Mouse (Mus musculus): ENCODE measurements around the gene Hist2h2be.
A peak's percentile ranks its signal among the peaks of the same experiment; 100 is the strongest.
"Not testable (repeated sequence)": the region's sequence is repeated elsewhere in the genome, so short reads cannot be mapped to it uniquely, and the experiment has no call there.

Gene Hist2h2be

DNA sequence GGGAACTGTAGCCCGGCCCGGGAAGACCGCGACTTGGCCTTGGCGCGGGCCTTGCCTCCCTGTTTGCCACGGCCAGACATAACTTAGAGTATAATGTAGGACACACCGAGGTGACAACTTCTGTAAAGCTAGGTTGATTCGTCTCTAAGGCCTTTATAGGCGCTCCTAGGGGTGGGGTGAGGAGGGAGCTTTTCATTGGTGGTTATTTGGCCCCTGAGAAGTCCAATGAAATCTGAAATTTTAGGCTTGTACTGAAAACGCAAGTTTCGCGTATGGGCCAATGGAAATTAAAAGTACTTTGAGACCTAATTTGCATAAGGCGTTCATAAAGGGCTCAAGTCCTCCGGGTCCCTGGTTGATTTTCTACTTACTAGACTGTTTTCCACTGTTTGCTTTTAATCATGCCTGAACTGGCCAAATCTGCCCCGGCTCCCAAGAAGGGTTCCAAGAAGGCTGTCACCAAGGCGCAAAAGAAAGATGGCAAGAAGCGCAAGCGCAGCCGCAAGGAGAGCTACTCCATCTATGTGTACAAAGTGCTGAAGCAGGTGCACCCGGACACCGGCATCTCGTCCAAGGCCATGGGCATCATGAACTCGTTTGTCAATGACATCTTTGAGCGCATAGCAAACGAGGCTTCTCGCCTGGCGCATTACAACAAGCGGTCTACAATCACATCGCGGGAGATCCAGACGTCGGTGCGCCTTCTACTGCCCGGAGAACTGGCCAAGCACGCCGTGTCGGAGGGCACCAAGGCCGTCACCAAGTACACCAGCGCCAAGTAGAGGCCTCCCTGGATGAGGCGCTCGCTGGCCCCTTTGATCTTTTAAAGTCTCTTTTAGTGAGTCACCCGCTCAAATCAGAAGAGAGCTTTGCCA, at the start of gene Hist2h2be, which contains the start of gene Hist2h2ac:
TSS of gene Hist2h2be (plus strand) at position 355 of the 875 bp plus-strand sequence.
TSS of gene Hist2h2ac (minus strand) at position 116 of the 875 bp plus-strand sequence.
- peak; percentile 85 for DNase-seq (ENCODE audit: low read depth)

DNA sequence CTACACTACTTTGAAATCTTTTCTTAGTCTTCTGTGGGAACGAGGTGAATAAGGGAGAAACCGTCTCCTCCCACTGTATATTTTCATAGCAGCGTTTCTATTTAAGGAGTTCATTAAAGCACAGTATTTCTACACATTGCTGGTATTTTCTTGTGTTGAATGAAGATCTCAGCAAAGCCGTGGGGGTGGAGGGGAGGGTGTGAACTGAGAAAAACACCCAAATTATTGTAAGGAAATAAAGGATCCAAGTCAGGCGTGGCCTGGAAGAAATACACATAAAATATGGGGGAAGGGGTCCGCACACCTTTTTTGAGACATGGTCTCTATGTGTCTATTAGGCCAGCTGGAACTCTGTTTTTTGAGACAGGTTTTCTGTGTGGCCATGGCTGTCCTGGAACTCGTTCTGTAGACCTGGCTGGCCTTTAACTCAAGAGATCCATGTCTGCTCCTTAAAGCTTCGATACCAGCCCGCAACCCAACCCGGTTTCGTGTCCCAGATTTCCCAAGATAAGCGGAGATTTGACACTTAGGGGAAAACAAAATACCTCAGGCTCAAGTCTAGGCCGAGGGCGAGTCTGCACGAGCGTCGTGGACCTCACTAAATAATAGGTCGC, 49.2 kb upstream of the Hist2h2be start:
- no peak for DNase-seq (ENCODE audit: low read depth)

DNA sequence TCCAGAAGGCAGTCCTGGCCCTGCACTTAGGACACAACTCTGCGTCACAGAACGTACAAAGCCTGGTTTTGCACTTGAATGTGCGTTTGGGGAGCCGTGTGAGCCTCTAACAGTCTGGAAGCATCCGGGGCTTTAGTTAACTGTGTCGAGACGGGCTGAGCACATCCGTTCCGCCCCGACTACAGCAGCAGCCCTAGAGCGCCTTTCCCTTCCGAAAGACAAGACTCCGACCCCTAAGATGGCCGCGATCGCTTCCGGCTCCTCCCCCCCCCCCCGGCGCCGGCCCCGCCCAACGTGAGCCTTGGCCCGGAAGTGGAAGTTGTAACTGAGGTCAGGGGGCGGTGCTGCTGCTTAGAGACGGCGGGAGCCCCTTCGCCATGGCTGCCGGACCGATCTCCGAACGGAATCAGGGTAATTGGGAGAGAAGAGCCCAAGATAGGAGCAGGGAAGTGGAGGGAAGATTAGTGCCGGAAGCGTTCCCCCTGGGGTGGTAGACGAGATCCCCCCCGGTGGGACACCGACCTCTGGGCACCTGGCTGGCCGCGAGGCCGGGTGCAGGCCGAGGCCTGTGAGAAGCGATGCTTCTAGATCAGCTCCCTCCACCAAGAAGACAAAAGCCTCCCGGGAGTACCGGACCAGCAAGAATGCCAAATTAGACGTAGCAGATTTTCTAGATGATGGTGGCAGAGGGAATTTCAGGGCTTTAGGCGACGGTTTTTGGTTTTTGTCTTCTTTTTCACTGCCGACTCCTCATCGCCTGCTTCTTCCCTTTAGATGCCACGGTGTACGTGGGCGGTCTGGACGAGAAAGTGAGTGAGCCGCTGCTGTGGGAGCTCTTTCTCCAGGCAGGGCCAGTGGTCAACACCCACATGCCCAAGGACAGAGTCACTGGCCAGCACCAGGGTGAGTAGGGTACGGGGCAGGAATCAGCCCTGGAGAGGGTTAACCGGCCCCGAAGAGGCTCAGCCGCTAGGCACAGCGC, 48.4 kb upstream of the Hist2h2be start, which contains the start of gene Sf3b4:
TSS of gene Sf3b4 (plus strand) at position 136 of the 982 bp plus-strand sequence.
- peak; percentile 68 for DNase-seq (ENCODE audit: low read depth)

DNA sequence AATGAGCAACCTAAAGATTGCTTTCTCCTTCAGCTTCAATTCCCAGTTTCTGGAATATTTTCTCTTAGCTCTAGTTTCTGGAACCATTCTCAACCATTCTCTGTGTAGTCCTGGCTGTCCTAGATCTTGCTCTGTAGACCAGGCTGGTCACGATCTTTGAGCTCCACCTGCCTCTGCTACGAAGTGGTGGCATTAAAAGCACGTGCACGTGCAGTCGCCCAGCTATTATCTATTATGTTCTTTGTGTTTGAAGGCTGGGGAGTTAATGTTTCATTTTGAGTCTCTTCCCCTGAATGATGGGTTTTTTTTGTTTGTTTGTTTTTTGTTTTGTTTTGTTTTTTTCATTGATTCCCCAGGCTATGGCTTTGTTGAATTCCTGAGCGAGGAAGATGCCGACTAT, 47.7 kb upstream of the Hist2h2be start:
- no peak for DNase-seq (ENCODE audit: low read depth)

DNA sequence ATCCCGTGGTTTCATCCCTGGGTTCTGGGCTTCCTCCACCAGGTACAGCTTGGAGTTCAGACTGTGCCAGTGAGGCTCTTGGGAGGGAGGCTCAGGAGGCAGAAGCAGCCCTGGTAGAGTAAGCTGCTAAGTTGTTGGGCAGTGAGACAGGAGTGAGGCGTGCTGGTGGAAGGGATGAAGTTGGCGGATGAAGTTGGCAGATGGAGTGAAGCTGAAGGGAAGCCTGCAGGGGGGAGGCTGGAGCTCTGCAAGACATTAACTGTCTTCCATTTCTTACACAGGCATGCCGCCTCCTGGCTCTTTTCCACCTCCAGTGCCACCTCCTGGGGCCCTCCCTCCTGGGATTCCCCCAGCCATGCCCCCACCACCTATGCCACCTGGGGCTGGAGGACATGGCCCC, 46.9 kb upstream of the Hist2h2be start:
- DNase-seq (ENCODE audit: low read depth) = not testable (repeated sequence)

DNA sequence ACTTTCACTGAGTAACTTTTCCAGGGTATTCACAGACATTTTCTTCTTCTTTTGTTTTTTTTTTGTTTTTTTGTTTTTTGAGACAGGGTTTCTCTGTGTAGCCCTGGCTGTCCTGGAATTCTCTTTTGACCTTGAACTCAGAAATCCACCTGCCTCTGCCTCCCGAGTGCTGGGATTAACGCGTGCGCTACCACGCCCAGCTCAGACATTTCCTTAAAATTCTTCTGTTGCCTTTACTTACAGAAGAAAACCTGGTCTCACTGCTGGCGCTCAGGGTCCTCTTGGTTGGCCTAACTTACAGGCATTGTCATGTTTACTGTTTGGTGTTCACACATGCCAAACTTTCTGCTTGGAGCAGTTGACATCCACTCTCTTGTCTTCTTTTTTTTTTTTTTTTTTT, 45.7 kb upstream of the Hist2h2be start:
- DNase-seq (ENCODE audit: low read depth) = no peak

DNA sequence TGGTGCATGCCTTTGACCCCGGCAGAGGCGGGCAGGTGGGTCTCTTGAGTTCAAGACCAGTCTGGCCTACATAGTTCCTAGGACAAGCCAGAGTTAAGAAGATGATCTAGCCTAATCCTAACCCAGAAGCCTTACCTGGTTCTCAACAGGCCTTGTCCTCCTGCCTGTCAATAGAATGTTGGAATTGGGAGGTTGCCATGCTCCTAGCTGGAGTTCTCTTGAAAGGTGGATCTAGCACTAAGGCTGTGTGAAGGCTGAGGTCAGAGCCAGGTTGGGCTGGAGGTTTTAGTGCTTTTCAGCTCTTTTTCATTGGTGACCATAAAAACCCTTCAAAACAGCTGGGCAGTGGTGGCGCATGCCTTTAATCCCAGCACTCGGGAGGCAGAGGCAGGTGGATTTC, 42.5 kb upstream of the Hist2h2be start:
- DNase-seq (ENCODE audit: low read depth) = no peak

DNA sequence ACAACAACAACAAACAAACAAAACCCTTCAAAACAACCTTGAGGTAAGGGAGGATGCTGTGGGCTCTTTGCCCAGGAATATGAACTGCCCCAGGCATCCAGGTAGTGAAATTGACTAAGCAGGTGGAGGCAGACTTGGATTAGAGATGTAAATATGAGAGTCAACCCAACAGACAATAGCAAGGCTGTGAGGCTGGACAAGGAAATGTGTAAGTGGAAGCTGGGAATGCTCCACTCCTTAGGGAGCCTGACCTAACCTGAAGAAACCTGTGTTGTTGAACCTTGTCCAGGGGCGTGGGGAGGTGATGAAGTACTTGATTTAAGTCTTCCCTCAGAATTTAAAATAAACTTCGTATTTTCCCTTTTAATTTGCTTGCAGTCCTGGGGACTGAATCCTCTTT, 42.0 kb upstream of the Hist2h2be start:
- DNase-seq (ENCODE audit: low read depth) = no peak

DNA sequence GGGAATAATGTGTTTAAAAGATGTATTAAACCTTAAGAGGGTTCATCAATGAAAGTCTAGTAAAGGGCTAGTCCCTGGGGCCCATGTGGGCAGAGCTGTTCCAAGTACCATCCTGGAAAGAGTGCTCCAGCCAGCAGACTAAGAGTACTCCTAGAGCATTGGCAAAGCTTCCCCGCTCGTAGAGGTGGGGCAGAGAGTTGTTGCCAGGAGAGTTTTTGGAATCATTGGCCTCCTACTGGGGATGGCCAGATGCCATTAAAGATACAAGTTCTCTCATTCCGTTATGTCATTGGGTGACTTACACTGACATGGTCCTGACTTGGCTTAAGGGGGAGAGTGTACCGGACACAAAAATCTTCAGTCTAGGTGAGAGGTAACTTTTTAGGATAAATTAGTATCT, 41.4 kb upstream of the Hist2h2be start:
- no peak for DNase-seq (ENCODE audit: low read depth)

DNA sequence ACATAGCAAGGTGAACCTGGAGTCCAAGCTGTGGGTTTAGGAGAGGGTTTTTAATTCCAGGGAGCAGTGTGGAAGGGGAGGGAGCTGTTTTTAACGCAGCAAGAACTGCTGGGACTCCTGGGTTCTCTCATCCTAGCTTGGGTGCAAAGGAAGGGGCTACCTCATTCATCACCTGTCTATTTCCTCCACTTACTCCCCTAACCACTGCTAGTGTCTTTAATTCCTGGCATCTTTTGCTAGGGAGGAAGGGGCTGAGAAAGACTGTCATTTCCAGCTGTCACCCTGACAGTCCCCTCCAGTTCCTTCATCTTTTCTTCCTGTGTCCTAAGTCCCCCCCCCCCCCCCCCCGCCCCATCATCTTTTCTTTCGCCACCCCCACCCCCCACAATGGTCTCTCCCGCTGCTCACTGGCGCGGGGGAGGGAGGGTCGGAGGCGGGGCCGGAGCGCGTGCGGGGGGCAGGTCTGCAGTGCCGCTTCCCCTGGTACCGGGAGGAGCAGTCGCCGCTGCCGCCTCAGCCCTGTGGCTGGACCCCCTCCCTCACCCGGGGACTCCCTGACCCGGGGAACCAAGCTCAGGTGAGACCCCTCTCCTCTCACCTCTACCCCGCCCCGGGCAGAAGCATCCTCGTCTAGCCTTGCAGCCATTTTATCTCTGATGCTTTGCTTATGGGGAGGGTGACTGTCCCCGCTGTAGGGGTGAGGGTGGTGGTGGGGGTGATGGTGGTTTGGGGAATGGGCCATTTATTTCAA, 40.0 kb upstream of the Hist2h2be start, which contains the start of gene Sv2a:
TSS of gene Sv2a (plus strand) at position 425 of the 751 bp plus-strand sequence.
- no peak for DNase-seq (ENCODE audit: low read depth)

DNA sequence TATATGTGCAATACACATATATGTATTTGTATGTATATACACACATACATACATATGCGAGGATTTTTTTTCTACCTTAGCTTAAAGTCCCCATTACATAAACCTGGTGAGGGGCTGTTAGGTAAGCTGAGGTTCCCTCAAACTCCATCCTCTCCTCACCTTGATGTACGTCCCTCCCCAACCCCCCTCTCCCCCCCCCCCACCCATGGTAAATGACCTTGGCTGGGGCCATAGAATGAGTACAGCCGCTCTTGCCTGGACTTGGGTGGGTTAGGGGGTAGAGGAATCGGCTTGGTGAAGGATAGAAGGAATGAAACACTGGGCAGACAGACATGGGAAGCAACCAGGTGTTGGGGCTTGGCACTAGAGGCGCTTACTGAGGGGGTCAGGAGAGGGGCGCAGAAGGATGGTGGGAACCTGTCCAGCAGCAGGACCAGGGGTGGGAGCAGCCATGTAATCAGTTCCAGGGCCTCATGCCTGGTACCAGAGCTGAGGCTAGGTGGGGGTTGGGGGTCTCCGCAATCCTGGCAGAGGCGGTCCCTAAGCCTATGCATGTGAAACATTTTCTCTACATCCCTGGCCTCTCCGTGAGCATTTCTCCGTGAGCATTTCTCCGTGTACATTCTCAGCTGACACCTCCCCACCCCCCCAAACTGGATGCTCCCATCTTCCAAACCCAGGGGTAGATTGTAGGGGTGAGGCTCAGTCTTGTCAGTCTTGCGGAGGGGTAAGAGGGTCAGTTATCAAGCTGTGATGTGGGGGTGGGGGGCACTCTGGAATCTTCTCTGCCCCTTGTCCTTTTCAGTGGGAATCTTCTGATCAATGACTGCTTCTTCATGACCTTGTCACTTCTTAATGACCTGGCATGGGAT, 39.2 kb upstream of the Hist2h2be start:
- DNase-seq (ENCODE audit: low read depth) = no peak

DNA sequence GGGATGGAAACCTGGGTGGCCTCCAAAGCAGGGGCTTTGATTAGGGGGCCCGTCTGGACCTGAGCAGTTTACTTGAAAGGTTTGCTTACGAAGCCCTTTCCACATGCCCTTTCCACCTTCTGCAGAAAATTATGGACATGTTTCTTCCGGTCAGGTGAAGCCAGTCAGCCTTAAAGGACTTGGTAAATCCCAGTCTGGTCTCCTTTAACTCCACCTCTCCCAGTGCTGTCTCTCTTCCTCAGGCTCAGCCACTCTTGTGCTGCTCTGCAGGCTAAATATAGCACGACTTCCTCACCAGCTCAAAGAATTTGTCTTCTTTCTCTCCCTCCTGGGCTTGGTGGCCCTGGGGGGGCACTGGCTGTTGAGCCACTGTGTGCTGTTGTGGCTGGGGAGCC, 38.5 kb upstream of the Hist2h2be start:
- no peak for DNase-seq (ENCODE audit: low read depth)

DNA sequence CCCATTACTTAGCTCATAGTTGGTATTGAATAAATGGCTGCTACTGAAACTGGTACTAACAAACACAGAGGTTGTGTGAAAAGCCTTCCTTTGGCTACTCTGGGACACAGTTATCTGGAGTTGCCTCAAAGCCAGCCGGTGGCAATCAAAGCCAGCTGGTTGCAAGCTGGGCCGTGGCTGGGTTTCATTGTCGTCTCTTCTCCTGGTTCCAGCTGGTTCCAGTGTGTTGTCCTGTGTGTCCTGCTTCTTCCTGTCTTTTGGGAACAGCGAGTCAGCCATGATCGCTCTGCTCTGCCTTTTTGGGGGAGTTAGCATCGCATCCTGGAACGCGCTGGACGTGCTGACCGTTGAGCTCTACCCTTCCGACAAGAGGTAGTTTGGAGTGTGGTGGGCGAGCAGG, 27.9 kb upstream of the Hist2h2be start:
- no peak for DNase-seq (ENCODE audit: low read depth)

DNA sequence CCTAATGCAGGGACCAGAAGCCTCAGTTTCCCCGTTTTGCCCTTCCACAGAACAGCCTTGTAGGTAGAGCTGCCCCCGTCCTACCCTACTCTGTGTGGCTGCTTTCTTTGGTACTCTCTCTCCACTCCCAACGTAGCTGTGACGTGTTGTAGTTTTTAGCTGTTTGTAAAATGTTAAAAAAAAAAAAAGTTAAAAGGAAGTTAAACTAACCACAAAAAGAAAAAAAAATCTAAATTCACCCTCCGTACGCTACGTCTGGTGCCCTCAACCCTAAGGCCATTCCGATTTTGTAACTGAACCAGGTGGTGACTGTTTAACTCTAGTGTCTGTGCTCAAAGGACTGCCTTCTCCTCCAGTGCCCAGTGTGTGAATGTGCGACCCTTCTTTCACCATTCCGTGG, 26.0 kb upstream of the Hist2h2be start:
- no peak for DNase-seq (ENCODE audit: low read depth)

DNA sequence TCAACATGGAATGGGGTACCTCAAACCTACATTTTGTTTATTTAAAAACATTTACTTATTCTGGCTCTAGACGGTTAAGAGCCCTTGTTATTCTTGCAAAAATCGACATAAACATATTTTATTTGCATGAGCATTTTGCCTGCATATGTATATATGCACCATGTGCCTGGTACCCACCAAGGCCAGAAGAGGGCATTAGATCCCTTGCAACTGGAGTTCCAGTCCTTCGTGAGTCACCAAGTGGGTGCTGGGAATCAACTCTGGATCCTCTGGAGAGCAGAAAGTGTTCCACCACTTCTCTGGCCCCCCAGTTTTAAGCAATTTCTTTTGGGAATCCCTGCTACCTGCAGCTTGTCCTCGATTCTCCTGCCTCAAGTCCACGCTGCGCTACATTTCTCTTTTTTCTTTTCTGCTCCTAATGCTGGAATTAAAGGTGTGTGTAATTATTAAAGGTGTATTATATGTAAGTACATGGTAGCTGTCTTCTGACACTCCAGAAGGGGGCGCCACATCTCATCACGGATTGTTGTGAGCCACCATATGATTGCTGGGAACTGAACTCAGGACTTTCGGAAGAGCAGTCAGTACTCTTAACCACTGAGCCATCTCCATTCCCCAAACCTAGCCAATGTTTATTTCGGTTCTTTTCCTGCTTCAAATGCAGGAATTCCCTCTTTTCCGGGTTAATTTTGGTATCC, 25.2 kb upstream of the Hist2h2be start:
- no peak for DNase-seq (ENCODE audit: low read depth)

DNA sequence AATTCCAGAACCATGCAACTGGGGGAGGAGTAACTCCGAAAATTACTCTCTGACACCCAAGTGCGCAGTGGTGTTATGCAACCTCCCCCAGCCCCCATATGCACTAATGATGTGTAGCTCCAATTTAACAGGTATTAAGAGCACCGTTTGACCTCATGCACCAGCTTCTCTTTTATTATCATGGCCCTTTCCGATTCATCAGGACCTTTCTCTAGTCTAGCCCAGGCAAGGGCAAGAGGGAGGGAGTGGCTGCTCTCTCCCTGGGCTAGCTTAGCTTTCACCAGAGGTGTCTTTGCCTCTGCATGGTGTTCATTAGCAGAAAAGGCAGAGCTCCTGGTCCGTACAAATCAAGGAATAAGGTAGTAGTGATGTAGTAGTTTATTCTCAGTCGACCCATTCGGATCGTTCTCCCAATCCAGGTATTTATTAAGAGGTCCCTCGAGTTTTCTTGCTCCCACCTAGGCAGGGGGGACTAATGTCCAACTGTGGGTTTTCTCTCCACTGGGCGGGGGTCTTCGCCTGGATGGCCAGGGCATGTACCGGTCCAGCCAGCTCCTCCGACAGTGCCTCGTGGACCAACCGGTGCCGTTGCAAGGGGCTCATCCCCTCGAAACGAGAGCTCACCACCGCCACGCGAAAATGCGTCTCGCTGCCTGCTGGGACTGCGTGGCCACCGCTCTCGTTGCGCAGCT, 24.3 kb upstream of the Hist2h2be start:
- DNase-seq (ENCODE audit: low read depth) = no peak

DNA sequence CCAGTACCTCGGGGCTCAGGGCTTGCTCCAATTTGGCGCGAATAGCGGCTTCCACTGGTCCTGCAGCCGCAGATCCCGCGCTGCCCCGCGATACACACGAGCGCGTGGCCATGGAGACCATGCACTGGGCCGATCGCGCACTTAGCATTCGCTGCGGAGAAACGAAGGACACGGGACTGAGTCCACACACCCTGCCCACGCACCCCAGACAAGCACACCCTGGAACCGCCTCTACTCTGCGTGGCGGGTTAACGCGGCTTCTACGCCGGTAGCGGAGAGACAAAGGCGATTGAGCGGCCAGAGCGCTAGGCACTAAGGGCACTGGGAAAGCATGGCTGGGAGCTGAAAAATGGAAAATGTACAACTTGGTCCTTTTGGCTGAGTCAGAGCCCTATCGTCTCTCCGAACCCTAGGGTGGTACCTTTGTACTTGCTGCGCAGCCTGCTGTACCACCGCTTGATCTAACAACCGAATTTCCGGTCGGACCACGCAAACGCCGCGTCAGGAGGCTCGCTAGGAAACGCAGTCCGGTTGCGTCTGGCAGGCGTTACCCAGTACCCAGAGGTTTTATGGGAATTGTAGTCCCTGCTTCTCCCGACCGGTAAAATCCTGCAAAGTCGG, 23.7 kb upstream of the Hist2h2be start:
- DNase-seq (ENCODE audit: low read depth) = peak; percentile 75

DNA sequence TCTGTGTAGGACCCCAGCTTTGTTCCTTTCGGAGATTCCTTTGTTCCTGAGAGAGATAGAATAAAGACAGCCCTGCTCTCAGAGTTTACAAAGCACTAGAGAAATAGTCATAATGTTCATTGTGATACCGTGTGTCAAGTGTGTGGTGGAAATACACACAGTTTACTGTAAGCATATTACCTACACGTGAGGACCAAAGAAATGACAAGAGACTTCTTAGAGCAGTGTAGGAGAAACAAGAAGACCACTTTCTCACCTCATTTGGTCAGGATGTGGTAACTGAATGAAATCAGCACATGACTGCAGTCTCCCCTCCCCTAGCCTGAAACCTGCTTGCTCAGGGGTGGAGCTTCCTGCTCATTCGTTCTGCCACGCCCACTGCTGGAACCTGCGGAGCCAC, 22.7 kb upstream of the Hist2h2be start:
- DNase-seq (ENCODE audit: low read depth) = no peak

Data from fibroblast of lung, adult 2 months (primary cell).